Mouse (Mus musculus) limb, embryonic 10.5 days (tissue): ENCODE results near the gene Pfdn5. TPM values are rescaled to one million over a fixed set of nuclear protein-coding genes. Genes with fewer than 3 reads are reported as not detected.

Experiments used
- DNase-seq: peaks from one replicate; pipeline ENCODE4 v3.0.0-alpha.2; 2017; ENCODE audit warnings: low spot score
- H3K27ac ChIP-seq: fragments of 300-500 bp; sonication (generic); 2 replicates; pipeline ENCODE4 v1.5.1; 2016; ENCODE audit warnings: mild to moderate bottlenecking
- H3K27me3 ChIP-seq: fragments of 300-500 bp; sonication (generic); 2 replicates; pipeline ENCODE4 v1.6.1; 2016; ENCODE audit warnings: low read depth, mild to moderate bottlenecking; ENCODE audit not compliant: poor library complexity, severe bottlenecking
- H3K36me3 ChIP-seq: fragments of 300-500 bp; sonication (generic); 2 replicates; pipeline ENCODE4 v1.6.1; 2016; ENCODE audit warnings: mild to moderate bottlenecking, moderate library complexity
- H3K4me1 ChIP-seq: fragments of 300-500 bp; sonication (generic); 2 replicates; pipeline ENCODE4 v1.6.1; 2016
- H3K4me3 ChIP-seq: fragments of 300-500 bp; sonication (generic); 2 replicates; pipeline ENCODE4 v1.5.1; 2016; ENCODE audit warnings: mild to moderate bottlenecking, moderate library complexity
- H3K9me3 ChIP-seq: fragments of 300-500 bp; sonication (generic); replicated peaks from 2 replicates; pipeline ENCODE4 v1.6.1; 2016; ENCODE audit warnings: mild to moderate bottlenecking
- whole genome bisulfite sequencing: fragments of 180-500 bp; shearing (Covaris S2); methylation state at CpG from one replicate; pipeline ENCODE4 v1.1.7; 2016; 5-methylcytosine and 5-hydroxymethylcytosine counted together
- polyA plus RNA-seq: library from polyadenylated mRNA; unstranded; fragments of >200 nt; fragmentation: Nextera tagmentation; extraction: Ambion mirVana; gene quantifications from 2 replicates; pipeline ENCODE4 v1.2.1, GENCODE M21; 2016

Pfdn5 gene
- 351 and 381 TPM in 2 replicates for polyA plus RNA-seq

DNA sequence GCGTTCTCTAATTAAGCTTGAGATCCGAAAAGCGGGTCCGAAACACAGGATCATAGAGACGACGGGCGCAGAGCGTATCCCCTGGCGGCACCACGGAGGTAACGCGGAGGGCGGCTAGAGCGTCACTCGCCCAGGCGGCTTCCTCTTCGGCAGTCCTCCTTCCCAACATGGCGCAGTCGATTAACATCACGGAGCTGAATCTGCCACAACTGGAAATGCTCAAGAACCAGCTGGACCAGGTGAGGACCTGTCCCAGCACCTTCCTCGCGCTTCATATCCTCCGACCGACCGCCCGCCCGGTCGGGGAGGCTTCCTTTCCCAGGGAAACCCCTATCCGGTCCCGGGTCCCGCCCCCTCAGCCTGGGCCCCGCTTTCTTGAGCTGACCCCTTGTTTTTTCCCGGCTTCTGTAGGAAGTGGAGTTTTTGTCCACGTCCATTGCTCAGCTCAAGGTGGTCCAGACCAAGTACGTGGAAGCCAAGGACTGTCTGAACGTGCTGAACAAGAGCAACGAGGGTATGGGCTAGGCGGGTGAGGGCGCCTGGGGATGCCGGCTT is at the start of gene Pfdn5:
TSS of gene Pfdn5 (plus strand) at position 95 of the 555 bp plus-strand sequence.
- H3K36me3 ChIP-seq = peaks cover 72% of the 10 kb centered on the region
- H3K27me3 ChIP-seq = no peaks in the 10 kb centered on the region
- DNase-seq = peak; percentile 86
- peak within 1 kb of the TSS; percentile 87 for H3K27ac ChIP-seq
- H3K4me3 ChIP-seq = peak within 1 kb of the TSS; percentile 70
- no peaks in the 10 kb centered on the region for H3K9me3 ChIP-seq
- peaks cover 13% of the 10 kb centered on the region for H3K4me1 ChIP-seq
- WGBS = under 1% methylated on average over 40 of the region's 40 CpGs

DNA sequence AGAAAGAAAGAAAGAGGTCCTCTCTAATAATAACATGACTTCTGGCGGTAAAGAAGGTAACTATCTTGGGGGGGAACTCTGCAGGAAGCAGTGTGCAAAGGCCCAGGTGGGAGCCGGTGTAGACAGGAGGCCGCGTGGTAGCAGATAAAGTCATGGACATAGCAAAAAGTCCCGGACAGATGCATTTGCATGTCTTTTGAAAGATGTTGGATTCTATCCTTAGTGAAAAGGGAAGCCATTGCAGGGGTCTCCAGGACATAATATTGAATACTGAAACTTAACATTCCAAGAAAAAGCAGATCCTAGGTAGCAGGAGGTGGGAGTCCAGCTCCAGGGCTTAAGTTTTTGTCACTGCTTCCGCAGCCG is 47.2 kb upstream of the Pfdn5 start:
- no peaks in the 10 kb centered on the region for H3K27me3 ChIP-seq
- H3K36me3 ChIP-seq = peaks cover 25% of the 10 kb centered on the region
- peaks cover 26% of the 10 kb centered on the region for H3K4me1 ChIP-seq
- peak overlapping the region; percentile 89 for H3K27ac ChIP-seq
- no peaks in the 10 kb centered on the region for H3K9me3 ChIP-seq
- peak overlapping the region; percentile 74 for H3K4me3 ChIP-seq
- no peak for DNase-seq
- WGBS = 34% methylated on average over 7 of the region's 7 CpGs

DNA sequence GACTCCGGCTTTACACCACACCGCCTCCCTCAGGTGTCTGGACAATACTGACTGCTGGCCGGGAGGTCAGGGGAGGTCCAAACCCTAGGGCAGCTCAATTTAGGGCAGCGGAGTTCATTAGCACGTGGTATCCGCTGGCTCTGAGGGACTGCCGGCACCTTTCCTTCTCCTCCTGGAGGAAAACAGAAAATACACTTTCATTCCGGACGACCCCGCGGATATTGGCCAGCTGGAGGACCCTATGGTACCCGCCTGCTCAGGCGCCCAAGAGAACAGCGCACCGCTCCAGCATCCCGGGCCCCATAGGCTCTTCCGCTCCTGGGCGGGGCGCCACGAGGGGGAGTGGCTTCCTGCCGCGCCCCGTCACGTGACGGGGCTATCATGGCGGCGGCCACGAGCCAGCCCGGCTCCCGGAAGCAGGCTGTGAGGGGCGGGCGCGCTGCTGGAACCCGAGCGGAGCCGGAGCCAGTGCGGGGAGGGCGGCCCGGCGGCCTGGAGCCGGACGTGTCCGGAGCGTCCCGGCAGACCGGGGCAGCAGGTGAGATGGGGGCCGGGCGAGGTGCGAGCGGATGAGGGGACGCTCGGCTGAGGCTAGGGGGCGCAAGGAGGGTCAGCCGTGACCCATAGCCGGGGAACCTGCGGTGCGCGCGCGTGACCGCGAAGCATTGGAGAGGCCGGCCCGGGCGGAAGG is 46.7 kb upstream of the Pfdn5 start, which contains the start of gene Mfsd5:
TSS of gene Mfsd5 (plus strand) at position 363 of the 691 bp plus-strand sequence.
- H3K36me3 ChIP-seq = peaks cover 27% of the 10 kb centered on the region
- H3K27me3 ChIP-seq = no peaks in the 10 kb centered on the region
- H3K27ac ChIP-seq = peak within 1 kb of the TSS; percentile 89
- WGBS = under 1% methylated on average over 65 of the region's 65 CpGs
- H3K9me3 ChIP-seq = no peaks in the 10 kb centered on the region
- peaks cover 26% of the 10 kb centered on the region for H3K4me1 ChIP-seq
- peak; percentile 95 for DNase-seq
- peak within 1 kb of the TSS; percentile 74 for H3K4me3 ChIP-seq

DNA sequence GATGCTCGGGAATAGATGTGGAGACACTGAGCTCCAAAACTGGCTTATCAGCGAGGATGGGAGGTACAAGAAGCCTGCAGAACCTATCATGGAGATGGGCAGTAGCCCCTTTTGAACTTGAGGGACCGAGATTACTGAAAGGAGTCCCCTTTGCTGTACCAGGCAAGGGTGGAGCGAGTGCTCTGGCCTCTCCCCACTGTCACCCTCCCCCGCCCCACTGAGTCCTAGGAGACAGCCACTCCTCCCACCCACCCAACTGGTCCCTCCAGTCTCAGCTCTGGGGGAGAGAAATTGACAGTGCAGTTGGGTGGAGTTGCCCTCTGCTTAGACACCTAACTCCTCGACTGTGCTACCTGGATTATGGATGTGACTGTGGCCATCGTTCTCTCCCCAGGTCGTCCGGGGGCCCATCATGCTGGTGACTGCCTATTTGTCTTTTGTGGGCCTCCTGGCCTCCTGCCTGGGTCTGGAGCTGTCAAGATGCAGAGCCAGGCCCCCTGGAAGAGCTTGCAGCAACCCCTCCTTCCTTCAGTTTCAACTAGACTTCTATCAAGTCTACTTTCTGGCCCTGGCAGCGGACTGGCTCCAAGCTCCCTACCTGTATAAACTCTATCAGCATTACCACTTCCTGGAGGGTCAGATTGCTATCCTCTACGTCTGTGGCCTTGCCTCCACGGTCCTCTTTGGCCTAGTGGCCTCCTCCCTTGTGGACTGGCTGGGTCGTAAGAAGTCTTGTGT is 46.0 kb upstream of the Pfdn5 start:
- no peaks in the 10 kb centered on the region for H3K9me3 ChIP-seq
- peaks cover 27% of the 10 kb centered on the region for H3K36me3 ChIP-seq
- no peaks in the 10 kb centered on the region for H3K27me3 ChIP-seq
- no peak for DNase-seq
- H3K4me1 ChIP-seq = peaks cover 26% of the 10 kb centered on the region
- H3K27ac ChIP-seq = peak overlapping the region; percentile 89
- H3K4me3 ChIP-seq = peak overlapping the region; percentile 74
- 31% methylated on average over 13 of the region's 13 CpGs for WGBS

DNA sequence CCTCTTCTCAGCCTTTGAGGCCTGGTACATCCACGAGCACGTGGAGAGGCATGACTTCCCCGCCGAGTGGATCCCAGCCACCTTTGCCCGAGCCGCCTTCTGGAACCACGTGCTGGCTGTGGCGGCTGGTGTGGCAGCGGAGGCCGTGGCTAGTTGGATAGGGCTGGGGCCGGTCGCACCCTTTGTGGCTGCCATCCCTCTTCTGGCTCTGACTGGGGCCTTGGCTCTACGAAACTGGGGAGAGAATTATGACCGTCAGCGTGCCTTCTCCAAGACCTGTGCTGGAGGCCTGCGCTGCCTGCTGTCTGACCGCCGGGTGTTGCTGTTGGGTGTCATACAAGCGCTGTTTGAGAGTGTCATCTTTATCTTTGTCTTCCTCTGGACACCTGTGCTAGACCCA is 45.3 kb upstream of the Pfdn5 start:
- no peak for DNase-seq
- WGBS = 96% methylated on average over 19 of the region's 19 CpGs
- H3K36me3 ChIP-seq = peaks cover 27% of the 10 kb centered on the region
- H3K4me1 ChIP-seq = peaks cover 26% of the 10 kb centered on the region
- H3K4me3 ChIP-seq = peak overlapping the region; percentile 74
- H3K27ac ChIP-seq = 0 out of 2 replicates have a peak overlapping the region, but pooled peaks have one; percentile 89
- no peaks in the 10 kb centered on the region for H3K27me3 ChIP-seq
- H3K9me3 ChIP-seq = no peaks in the 10 kb centered on the region

DNA sequence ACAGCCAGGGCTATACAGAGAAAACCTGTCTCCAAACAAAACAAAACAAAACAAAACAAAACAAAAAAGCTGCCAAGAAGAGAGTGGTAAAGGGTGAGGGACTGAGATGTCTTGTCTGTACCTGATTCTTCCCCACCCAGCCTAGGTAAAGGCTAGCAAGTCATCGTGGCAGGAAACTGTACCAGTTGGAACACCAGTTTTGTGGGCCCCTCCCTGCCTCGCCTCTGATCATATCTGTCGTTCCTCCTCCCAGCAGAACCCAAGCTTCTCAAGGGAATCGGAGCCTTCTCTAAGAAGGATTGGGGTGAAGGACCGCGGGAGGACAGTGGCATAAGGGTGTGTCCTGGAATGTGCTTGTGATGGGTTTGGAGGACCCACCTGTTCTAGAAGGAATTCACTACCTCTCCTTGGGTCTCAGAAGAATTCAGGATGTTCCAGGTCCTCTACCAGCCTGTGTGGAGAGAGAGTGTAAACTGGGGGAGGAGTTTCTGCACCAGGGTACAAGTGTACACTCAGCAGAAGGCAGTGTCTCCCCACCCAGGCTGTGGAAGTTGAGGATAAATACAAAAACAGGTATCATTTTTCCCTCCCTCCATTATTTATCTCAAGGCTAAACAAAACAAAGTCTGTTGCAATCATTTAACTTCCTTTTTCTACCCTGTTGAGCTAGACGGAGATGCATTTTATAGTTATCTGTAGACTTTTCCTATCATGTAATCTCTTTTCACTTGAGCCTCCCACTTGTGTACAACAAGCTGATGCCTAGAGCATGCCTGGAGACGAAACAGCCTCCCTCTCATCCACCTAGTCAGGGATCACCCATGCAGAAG is 43.2 kb upstream of the Pfdn5 start:
- H3K36me3 ChIP-seq = peaks cover 27% of the 10 kb centered on the region
- no peak overlapping the region for H3K4me3 ChIP-seq
- no peak for DNase-seq
- no peak overlapping the region for H3K27ac ChIP-seq
- no peaks in the 10 kb centered on the region for H3K9me3 ChIP-seq
- WGBS = 89% methylated on average over 8 of the region's 8 CpGs
- H3K27me3 ChIP-seq = no peaks in the 10 kb centered on the region
- H3K4me1 ChIP-seq = peaks cover 26% of the 10 kb centered on the region

DNA sequence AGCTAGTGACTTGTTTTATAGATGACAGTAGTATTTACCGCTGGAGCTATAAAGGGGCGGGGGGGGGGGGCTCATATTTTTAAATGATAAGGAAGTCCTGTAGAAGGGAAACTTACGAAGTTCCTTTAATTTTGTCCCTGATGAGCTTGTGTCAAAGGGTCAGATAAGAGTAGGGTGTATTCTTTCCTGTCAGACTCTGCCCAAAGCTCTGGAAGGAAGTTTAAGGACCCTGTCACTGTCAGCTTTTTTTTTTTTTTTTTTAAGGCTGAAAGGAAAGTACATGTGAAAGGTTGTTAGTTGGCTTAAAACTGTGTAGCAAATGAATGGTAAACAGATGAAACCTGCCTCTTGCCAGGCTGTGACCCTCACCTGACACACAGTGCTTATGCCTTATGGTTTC is 42.3 kb upstream of the Pfdn5 start:
- DNase-seq = no peak
- Histone ChIP-seq H3K27ac (no peak overlapping the region), H3K4me1 (peaks cover 24% of the 10 kb centered on the region), H3K36me3 (peaks cover 27% of the 10 kb centered on the region), H3K27me3 (no peaks in the 10 kb centered on the region), H3K9me3 (no peaks in the 10 kb centered on the region), H3K4me3 (no peak overlapping the region)
- 82% methylated on average over 3 of the region's 3 CpGs for WGBS

DNA sequence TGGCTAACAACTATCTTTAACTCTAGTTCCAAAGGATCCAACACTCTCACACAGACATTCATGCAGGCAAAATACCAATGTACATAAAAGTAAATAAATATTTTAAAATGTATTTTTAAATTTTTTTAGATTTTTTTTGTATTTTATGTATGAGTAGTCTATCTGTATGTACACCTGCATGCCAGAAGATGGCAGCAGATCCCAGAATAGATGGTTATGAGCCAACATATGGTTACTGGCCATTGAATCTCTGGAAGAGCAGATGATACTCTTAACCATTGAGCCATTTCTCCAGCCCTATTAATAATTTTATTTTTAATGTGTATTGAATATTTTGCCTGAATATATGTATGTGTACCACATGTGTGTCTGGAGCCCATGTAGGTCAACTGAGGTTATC is 38.5 kb upstream of the Pfdn5 start:
- Histone ChIP-seq H3K4me1 (no peaks in the 10 kb centered on the region), H3K9me3 (no peaks in the 10 kb centered on the region), H3K27ac (no peak overlapping the region), H3K4me3 (no peak overlapping the region), H3K27me3 (no peaks in the 10 kb centered on the region), H3K36me3 (peaks cover 7% of the 10 kb centered on the region)
- no peak for DNase-seq

DNA sequence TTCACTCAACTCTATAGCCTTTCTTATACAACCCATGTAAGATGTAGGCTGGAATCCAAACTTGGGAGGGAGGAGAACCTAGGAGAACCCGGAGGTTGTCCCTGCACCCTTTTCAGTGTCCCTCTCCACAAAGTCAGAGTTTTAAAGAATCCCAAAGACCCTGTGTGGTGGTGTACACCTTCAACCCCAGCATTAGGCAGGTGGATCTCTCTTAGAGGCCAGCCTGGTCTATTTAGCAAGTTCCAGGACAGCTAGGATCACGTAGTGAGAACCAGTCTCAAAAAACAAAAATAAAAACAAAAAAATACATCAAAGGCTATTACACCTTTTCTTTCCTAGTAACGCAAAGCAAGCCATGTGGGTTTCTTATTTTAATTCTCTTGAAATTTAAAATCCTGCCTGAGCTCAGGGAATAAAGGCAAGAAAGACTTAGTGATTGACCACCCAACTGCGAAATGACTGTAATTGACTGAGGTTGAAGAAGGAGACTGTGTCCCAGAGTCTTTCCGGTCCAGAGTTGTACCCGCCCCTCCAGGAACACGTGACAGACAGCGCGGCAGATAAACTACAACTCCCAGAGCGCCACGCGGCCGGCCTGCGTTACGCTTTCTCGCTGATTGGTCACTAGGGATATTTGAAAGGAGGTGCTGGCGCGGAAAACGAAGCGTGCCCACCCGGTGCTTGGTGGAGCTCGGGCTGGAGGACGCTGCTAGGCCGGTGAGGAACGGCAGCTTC is 30.1 kb upstream of the Pfdn5 start, which contains the start of gene Espl1:
TSS of gene Espl1 (plus strand) at position 634 of the 735 bp plus-strand sequence.
- DNase-seq = peak; percentile 97
- Histone ChIP-seq H3K9me3 (no peaks in the 10 kb centered on the region), H3K4me1 (peaks cover 12% of the 10 kb centered on the region), H3K36me3 (peaks cover 31% of the 10 kb centered on the region), H3K27ac (peak within 1 kb of the TSS; percentile 81), H3K4me3 (peak within 1 kb of the TSS; percentile 81), H3K27me3 (no peaks in the 10 kb centered on the region)
- WGBS = 8% methylated on average over 25 of the region's 25 CpGs

DNA sequence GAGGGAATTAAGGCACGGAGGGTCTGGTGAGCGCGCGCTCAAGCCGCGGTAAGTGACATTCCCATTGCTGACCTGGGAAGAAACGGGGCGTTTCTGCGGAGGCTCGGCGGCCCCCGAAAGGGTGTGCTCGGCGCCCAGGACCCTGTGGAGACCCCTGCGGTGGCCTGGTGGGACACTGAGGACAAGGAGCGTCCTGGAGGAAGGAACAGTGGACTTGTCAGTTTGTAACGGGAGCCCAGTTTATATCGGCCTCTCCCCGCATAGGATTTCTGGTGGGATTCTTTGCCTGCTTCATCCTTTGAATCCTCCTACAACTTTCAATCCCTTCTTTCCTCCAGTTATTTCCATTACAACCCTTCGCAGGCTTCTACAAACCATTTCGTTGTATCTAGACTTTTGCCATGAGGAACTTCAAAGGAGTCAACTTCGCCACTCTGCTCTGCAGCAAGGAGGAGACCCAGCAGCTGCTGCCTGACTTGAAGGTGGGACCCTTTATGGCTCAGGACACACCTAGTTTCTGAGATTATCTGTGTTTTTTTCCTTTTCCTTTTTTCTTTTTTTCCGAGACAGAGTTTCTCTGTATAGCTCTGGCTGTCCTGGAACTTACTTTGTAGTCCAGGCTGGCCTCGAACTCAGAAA is 29.4 kb upstream of the Pfdn5 start:
- H3K9me3 ChIP-seq = no peaks in the 10 kb centered on the region
- no peaks in the 10 kb centered on the region for H3K27me3 ChIP-seq
- peak overlapping the region; percentile 81 for H3K27ac ChIP-seq
- H3K36me3 ChIP-seq = peaks cover 38% of the 10 kb centered on the region
- H3K4me3 ChIP-seq = peak overlapping the region; percentile 81
- H3K4me1 ChIP-seq = peaks cover 12% of the 10 kb centered on the region
- 4% methylated on average over 24 of the region's 24 CpGs for WGBS
- DNase-seq = no peak

DNA sequence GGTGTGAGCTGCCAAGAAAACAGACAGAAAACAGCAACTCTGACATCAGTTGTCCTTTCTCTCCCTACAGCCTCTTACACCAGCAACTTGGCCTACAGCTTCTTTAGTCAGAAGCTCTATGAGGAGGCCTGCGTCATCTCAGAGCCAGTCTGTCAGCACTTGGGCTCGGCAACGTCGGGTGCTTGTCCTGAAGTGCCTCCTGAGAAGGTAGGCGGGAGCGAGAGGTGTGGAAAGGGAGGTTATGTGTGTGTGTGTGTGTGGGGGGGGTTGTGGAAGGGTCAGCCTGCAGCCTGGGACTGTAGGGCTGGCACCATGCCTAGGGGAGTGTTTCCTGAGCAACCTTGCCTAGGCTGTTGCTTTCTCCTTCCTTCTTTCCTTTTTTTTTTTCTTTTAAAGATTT is 23.4 kb upstream of the Pfdn5 start:
- WGBS = 92% methylated on average over 6 of the region's 6 CpGs
- H3K4me3 ChIP-seq = no peak overlapping the region

More for the DNA sequence above, 23.4 kb upstream of the Pfdn5 start:
- DNase-seq = no peak
- no peaks in the 10 kb centered on the region for H3K27me3 ChIP-seq
- H3K36me3 ChIP-seq = peaks cover 95% of the 10 kb centered on the region
- H3K9me3 ChIP-seq = no peaks in the 10 kb centered on the region
- H3K27ac ChIP-seq = no peak overlapping the region
- H3K4me1 ChIP-seq = no peaks in the 10 kb centered on the region
